Mouse (Mus musculus) gastrocnemius, postnatal 25 days (tissue): ENCODE measurements around the gene Ndufs5. TPM values are rescaled to one million over a fixed set of nuclear protein-coding genes. Genes with fewer than 3 reads are reported as not detected.

Experiments
- DNase-seq: peaks from one replicate; pipeline ENCODE4 v3.0.0; 2022
- total RNA-seq, 2 experiments: library from RNA; stranded (reverse); gene quantifications; 1 replicate in 1 of 2; 2 replicates in 1 of 2; pipeline ENCODE4 v1.2.3; 2021

Gene Ndufs5
- total RNA-seq, 2 experiments from 2014 or later: 261 to 271 TPM

DNA sequence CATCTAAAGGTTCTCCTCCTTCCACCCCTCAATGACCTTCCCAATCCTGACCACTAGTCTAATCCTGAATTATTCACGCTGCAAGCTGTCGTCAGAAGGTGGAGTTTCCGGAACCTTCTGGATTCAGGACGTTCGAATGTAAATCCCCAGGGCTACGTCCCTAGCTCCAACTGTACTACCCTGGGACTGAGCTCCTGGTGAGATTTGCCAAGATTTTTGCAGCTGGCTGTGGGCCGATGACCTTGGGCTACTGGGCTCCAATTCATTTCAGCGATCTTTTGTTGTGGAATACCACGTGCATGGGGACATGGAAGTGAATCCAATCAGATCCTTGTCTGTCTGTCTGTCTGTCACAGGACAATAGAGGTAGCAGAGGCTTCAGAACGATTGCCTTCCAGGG, 27.7 kb downstream of the Ndufs5 start:
- no peak for DNase-seq

DNA sequence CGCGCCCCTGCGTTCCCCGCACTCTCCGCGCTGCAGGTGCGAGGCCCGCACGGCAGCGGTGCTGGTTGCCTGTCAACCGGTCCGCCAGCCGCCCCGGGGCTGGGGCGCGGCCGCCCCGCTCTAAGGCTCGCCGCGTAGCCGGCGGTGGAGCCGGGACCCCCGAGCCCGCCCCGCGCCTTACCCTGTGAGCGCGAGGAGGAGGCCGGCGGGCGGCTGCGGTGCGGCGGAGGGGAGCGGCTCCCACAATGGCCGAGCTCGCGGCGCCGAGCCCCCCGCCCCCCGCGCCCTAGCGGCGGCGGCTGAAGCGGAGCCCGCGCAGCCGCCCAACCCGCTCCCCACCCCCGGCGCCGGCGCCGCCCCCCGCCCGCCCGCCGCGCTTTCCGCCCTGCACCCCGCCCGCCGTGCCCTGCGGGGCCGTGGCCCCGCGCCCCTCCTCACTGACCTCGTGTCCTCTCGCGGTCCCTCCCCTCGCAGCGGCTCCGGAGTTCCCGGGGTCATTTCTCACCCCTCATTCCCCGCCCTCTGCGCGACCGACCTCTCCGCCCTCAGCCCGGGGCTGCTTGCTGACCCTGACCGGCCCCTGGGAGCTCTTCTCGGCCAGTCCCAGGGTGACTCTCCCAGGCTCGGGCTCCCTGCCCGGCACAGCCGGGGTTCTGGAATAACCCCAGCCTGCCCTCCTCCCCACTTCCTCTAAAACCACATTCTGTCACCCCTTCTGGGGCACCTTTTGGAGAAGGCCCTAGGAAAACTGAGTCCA, 30.8 kb downstream of the Ndufs5 start:
- DNase-seq: peak; percentile 49

DNA sequence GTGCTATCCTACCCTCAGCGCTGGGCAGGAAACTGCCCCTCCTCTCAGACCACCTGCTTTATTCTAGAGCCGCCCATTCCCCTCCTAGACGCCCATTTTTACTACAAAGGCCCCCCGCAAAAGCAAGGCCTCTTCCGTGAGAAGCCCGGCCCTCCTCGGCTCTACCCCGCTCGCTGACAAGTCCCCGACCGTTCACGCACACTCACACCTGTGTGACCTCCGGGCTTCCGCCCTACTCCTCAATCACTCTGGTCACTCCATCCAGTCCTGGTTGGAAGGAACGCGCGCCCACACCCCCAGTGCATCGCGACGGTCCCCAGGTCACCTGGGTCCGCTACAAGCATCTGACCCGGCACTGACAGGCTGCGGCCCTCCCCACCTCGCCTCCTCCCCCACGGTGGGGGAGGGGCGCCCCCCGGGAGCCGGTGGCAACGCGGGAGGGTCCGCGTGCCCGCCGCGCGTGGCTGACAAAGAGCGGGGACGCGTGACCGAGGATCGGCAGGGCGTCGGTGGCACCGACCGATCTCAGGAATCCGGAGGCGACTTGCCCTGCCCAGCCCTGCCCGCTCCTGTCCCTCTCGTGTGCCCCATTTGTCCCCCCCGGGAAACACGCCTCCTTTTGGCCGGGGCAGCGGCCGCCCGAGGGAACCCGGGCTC, 31.5 kb downstream of the Ndufs5 start:
- DNase-seq: peak; percentile 19

DNA sequence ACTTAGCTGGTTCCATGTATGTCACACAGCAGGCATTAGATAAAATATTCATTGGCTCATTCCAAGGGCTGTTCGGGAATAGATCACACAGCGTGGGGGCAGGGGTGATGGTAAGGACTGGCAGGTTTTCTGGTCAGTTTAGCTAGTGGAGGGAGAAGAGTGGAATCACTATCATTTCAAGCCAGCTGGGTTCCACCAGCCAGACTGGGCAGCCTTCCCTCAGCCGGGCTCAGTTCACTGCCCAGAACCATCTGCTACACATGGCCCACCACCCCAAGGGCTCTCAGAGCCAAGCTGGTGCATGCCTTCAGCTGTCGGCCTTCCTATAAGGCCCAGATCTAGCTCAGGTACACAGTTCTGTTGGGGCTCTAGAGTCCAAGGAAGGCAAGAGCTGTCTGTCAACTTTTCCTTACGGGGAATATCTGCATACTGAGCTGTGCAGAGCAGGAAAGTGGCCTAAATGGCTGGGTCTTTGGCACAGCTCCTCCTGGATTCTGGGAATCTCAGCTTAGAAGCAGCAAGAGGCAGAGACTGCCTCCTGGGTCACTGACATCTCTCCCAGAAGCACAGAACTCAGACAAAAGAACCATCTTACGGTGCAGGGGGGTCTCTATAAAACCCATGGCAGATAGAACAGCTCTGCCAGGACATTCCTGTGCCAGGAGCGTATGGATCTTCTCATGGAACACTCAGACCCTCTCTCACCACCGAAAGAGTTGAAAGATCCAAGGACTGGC, 32.3 kb downstream of the Ndufs5 start:
- no peak for DNase-seq

DNA sequence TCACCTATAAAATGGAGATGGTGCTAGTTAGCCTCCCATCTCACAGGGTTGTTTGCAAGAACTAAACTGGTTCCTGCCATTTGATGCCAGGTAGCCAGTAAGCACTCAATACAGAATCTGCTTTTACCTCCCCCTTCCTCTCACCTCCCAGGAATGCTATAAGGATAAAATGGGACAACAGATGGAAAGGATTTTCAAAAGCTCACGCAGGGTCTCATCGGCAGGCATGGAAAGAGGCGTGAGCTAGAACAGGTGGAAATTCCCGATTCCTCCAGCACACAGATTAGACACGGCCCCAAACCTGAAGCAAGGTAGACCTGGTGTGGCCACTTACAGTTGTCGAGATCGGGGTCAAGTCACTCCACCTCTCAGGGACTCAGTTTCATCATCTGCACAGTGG, 33.0 kb downstream of the Ndufs5 start:
- no peak for DNase-seq

DNA sequence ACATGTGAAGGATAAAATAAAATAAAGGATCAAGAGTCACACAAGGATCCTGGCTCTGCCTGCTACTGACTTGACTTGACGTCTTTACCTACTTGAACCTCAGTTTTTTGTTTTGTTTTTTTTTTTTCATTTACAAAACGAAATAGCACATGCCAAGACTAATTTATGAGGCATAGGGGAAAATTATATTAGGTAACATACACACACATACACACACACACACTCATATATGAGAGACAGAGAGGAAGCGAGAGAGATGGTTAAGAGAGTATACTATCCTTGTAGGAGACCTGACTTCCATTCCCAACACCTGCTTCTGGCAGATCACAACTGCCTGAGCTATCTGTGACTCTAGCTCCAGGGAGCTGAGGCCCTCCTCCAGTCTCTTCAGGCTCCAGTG, 33.7 kb downstream of the Ndufs5 start, which contains the start of gene Macf1:
Gene Macf1 (minus strand): TSS at position 101 of the 400 bp plus-strand sequence.
- no peak for DNase-seq

DNA sequence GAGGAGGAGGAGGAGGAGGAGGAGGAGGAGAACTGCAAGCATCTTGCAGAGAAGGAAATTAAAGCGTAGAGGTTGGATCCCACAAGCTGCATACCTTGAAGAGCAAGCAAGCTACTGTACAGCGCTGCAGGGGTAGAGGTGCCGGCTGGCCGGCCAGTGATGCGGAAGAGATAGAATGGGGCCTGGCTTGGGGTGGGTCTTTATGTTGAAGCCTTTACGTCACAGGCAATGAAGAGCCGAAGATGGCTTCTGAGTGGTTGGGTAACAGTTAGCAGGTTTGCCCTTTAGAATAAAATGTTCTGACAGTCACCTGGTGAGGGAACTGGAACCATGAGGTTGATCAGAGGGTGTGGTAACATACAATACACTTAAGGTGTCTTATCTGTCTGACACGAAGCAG, 35.7 kb downstream of the Ndufs5 start:
- no peak for DNase-seq

DNA sequence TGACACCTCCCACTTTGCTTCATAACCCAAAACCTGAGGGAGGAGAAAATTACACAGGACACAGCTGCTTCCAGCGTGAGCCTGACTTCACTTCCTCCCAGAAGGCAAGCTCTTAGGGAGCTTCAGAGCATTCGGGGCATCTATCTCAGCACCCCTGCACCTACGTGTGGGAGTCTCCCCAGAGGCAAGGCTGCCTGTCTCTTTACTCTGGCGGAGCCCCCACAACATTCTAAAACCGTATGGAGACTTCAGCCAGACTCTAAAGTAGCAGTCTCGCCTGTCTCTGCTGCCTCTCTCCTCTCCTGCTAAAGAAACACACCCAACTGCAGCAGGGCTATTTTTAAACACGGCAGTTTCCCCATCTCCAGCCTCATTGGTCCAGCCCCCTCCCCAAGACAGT, 37.0 kb downstream of the Ndufs5 start:
- DNase-seq: no peak

DNA sequence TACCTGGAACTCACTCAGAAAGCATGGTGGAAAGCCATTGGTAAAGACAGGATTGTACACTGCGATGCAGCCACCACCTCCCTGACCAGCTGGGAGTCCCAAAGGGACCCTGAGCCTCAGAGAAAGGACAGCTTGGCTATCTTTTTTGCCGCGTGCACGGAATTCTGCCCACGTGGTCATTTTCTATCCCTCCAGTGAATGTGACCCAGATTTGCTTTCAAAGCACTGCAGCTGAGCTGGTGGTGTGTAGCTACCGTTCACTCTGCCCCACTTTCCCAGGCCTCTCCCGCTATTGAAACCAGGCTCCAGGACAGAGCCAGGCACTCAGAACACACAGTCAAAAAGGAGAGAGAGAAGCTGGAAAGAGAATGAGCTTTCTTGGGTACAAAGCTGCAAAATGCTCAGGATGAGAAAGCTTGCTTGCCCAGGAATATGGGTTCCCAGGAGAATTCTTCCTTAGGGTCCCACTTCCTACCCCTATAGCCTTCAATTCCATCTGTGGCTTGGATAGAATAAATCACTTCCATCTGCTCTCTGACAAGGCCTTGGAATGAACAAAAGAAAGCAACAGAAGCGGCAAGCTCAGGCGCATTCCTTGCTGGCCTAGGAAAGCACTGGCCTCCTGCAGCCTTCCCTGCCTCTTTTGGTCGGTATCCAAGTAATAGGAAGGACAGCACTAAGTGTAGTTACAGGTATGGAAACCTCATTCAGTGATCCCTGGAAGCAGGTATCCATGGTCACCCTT, 40.8 kb downstream of the Ndufs5 start:
- no peak for DNase-seq

DNA sequence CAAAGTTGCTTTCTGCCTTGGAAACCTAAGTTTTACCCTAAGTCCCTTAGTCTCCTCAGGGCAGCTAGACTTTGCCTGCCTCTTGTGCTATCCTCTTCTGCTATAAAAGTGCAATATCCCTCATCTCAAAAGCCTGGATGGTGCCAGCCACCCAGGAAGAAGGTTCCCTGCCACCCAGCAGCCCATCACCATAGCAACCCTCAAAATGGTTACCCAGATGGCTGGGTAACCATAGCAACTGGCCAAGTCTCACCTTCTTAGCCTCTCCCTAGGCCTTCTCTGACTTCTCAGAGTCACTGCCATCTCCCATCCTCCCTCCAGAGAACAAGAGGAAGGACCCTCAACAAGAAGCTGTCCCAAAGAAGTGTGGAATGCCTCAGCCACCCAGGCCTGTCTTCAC, 47.4 kb downstream of the Ndufs5 start:
- DNase-seq: no peak

DNA sequence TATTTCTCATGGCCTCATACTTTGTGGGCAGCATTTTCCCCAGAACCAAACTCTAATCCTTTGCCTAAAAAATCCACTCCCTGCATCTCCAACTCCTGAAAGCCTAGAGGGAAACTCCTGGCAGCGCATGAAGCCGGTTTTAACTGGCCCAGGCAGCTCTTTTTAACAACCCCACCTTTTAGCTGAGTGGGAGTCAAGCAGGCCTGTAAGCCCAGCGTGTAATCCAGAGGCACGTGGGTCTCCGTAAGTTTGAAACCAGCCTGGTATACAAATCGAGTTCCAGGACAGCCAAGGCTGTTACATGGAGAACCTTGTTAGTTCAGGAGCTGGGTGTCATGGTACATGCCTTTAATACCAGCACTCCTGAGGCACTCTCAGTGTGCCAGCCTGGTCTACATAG, 48.3 kb downstream of the Ndufs5 start:
- DNase-seq: no peak

DNA sequence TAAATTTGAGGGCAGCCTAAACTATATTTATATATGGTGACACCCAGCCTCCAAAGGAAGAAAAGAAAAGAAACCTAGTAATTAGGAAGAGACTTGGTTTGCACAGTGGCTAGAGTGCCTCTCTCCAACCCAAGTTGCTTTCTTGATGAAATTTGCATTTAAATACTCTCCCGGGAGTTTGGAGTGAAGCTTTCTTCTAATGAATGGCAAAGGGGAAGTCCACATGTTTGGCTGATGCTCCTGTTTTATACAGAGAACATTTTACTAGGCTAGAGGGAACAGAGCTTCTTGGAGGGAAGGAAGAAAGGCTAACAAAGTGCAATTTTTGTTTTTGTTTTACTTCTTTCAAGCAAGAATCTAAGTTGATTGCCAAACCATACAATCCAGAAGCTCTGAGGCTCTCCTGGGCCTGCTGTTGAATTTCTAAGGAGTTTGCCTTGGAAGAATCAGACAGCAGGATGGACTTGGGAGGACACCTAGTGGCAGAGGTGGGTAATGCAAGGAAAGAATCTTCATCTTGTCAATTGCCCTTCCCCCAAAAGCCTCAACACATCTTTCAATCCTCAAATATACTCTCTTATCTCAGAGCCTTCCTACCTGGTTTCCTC, 50.6 kb downstream of the Ndufs5 start:
- DNase-seq: peak; percentile 53

DNA sequence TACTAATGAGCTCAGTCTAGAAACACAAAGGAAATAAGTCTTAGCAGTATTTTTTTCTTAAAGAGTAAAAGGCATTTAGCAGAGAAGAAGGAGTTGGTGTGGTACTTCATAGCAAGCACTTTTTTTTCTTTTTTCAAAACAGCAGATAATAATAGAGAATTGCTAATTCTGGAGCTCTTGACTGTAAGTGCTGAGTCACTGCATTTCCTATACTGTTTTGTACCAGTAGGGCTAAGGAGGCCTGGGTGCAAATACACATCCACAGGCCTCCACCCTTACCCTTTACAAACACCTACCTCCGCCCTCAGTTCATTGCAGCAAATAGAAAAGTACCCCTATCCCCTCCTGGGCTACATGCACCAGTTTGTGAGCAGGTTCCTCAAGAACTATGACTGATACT, 51.5 kb downstream of the Ndufs5 start:
- no peak for DNase-seq

DNA sequence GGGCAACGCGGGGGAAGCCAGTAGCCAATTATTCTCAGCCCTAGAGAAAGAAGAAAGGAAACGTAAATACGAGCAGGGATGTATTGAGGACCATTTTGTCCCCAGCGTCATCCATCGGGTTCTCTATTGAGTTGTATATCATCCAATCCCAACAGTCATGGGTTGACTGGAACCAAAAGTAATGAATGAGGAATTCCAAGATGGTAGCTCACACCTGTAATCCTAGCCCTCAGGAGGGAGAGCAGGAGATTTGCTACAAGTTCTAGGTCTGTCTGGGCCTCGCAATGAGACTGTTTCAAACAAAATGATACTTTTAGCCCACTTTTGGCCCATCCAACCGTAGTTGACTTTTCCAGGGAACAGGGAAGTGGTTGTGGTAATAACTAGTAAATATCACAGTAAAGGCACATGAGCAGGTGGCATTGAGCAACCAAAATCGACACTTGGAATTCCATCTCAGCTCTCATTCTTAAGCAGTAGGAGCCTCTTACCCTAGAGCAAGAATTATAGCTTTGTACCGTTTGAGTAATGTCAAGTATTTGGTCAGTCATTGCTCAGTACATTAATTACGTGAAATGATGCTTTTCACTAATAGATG, 52.2 kb downstream of the Ndufs5 start:
- no peak for DNase-seq

DNA sequence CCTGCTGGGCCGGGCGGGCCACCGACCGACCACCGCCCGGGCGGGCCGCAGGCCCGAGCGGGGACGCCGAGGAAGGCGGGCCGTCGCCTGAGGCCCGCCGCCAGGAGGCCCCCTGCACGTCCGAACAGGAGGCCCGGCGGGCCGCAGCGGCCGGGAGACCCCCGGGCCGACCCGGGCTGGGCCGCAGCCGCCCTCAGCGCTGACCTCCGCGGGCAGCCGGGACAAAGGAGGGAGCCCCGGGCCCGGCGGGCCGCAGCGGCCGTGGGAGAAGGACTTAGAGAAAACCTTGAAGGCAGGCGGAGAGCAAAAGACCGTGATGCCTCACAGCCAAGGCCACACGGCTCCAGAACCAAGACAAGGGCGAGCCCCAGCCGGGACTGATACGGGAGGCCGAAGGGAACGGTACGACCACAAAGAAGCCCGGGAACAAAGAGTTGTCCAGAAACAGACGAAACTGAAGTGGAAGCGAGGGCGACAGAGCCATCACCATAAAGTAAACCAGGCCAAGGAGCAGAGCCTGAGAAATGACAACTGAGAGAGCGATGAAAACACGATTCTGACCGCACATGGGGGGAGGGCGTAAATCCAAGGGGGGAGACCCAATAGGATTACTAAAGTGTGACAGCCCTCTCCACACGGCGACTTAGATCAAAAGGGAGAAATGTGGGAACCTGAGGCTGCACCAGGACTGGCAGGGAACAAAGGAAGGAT, 52.9 kb downstream of the Ndufs5 start:
- peak; percentile 22 for DNase-seq

DNA sequence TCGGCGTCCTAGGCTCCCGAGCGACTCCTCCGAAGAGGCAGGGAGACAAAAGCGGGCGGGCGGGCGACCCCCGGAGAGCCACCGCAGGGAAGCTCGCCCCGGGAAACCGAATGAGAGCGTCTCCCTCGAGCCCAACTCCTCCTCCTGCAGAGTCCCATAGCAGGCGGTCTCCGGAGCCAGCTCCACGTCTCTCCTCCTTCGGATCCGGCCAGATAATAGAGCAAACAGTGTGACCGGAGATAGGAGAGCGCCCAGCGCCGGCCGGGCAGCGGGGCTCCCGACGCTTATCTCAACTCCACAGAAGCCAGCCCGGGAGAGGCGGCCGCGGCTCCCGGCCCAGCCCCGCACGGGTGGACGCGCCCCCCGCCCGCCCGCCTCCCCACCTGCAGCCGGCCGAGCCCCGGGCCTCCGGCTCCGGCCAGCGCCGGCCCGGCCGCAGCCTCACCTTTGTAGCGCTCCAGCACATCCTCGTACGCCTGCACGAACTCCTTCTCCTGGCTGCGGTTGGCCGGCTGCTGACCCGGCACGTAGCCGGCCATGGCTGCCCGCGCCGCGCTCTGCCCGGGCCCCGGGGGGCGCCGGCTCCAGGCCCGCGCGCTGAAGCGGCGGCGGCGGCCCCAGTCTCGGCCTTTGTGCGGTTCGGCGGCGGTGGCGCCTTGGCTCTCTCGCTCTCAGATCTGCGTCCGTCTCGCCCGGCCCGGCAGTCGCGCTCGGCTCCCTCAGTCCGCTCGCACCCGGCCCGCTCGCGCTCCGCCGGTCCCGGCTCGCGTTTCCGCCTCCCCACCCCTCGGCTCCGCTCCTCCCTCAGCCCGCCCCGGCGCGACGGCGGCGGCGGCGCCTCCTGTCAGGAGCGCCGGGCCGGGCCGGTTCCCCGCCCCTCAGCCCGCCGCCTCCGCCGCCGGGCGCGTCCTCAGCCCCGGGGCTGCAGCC, 53.7 kb downstream of the Ndufs5 start:
- DNase-seq: peak; percentile 73

DNA sequence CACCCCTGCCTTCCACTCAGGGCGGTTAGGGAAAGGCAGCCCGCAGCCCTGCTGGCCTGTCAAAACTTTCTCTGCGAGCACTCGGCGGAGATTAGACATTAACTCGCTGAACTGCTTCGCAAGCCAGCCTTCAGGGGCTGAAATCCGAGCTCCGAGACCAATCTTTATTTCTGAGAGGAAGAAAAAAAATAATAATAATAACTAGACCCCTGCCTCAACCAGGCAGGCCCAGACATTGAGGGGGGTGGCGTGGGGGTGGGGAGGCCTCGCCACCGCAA, 54.4 kb downstream of the Ndufs5 start:
- no peak for DNase-seq

DNA sequence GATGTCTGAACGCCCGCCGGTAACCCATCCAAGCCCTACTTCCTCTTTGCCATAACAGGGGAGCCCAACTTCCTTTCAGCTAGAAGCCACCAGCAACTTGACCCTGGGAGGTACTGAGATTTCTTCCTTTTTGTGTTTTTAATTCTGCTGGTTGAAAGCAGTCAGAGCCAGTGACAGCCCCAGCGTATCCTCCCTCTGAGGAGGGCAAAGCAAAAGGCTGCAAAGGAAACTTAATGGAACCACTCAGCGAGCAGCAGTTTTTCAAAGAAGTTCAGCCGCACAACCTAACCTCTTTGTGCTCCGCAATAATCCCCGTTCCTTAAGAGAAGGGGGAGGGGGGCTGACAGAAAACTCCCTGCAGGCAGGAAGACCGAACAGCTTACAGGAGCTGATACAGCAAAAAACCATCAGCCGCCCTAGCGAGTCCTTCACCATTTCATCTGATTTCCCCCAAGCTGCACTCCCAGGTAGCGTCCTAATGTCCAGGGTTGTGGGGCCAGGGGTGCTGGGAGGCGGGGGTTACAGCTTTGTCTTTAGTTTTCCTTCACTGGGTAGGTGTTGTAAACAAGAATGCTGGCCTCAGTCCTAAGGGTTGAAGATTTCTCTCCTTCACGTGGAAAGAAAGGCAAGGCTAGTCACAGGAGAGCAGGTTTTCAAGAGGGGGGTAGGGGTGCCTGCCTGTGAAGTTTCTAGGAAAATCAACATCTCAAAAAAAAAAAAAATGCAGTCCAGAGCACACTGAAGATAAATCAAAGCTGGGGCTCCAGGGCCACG, 54.9 kb downstream of the Ndufs5 start:
- no peak for DNase-seq
